Mouse (Mus musculus) brown adipose tissue, adult 24 weeks (tissue): ENCODE data around the gene Llcfc1. TPM values are rescaled to one million over a fixed set of nuclear protein-coding genes. Genes with fewer than 3 reads are reported as not detected.

Experiments
- polyA plus RNA-seq: library from polyadenylated mRNA; stranded (reverse); fragments of >200 nt; gene quantifications from 2 replicates; pipeline ENCODE4 v1.2.4, GENCODE M21; 2012; ENCODE audit not compliant: missing spikeins, insufficient read depth, insufficient read length

The Llcfc1 gene
- polyA plus RNA-seq, 1 experiment: not detected

Other genes starting within 250 kb of the Llcfc1 start
- gene Gm10334, start 238.3 kb upstream of the Llcfc1 start, polyA plus RNA-seq: not detected in 2 replicates
- gene Prss1, start 225.5 kb upstream of the Llcfc1 start, polyA plus RNA-seq: not detected in 2 replicates
- gene Prss2, start 162.6 kb upstream of the Llcfc1 start, polyA plus RNA-seq: not detected in 2 replicates
- 1.8 and 3.1 TPM in 2 replicates for gene Ephb6, start 78.9 kb upstream of the Llcfc1 start, polyA plus RNA-seq
- gene Trpv6, start 48.0 kb upstream of the Llcfc1 start, polyA plus RNA-seq: not detected in 2 replicates
- not detected in 2 replicates for gene Trpv5, start 3.7 kb upstream of the Llcfc1 start, polyA plus RNA-seq
- not detected in 2 replicates for gene Kel, start 19.9 kb downstream of the Llcfc1 start, polyA plus RNA-seq
- not detected in 2 replicates for gene Olfr459, start 90.7 kb downstream of the Llcfc1 start, polyA plus RNA-seq
- not detected in 2 replicates for gene Pip, start 163.1 kb downstream of the Llcfc1 start, polyA plus RNA-seq
- gene Sval2, start 168.6 kb downstream of the Llcfc1 start, polyA plus RNA-seq: not detected in 2 replicates